Mouse (Mus musculus): ENCODE measurements around the gene Haus8. TPM values are rescaled to one million over a fixed set of nuclear protein-coding genes. Genes with fewer than 3 reads are reported as not detected.
"Not testable (repeated sequence)": the region's sequence is repeated elsewhere in the genome, so short reads cannot be mapped to it uniquely, and the experiment has no call there.

Gene Haus8
- total and polyA plus RNA-seq, 2 experiments = 2.8 to 4.0 TPM

GRCm38 (mm10) chr8:71242757-71243156, 30.0 kb downstream of the Haus8 start:
- 71% methylated on average over 2 of the region's 2 CpGs for WGBS
- H3K9ac ChIP-seq (ENCODE audit: low read depth, low read length) = no peak overlapping the region
- no peaks in the 10 kb centered on the region for H3K4me1 ChIP-seq (ENCODE audit: control insufficient read depth, insufficient read depth, low read length)
- no peak overlapping the region for H3K4me3 ChIP-seq (ENCODE audit: insufficient read depth, low read depth, low read length)
- no peak for DNase-seq (ENCODE audit: extremely low read depth, low read depth, low spot score)
- H3K27me3 ChIP-seq (ENCODE audit: control insufficient read depth, insufficient read depth, low read length) = no peaks in the 10 kb centered on the region
- no peak overlapping the region for H3K27ac ChIP-seq (replicated peaks; ENCODE audit: insufficient read depth, low read depth, low read length)
- TF ChIP-seq CTCF (IDR thresholded peaks at IDR 0.05; ENCODE audit: low read depth, low read length) (no peak), POLR2A (IDR thresholded peaks at IDR 0.05; ENCODE audit: extremely low read depth, insufficient read depth, low read length) (no peak)
- H3K36me3 ChIP-seq (ENCODE audit: control insufficient read depth, insufficient read depth, low read length) = no peaks in the 10 kb centered on the region
- H3K79me2 ChIP-seq (ENCODE audit: control insufficient read depth, insufficient read depth, low read length) = no peaks in the 10 kb centered on the region

- Histone ChIP-seq H3K4me3 (ENCODE audit: insufficient read depth, low read depth, low read length) (no peak overlapping the region), H3K27me3 (ENCODE audit: control insufficient read depth, insufficient read depth, low read length) (no peaks in the 10 kb centered on the region), H3K36me3 (ENCODE audit: control insufficient read depth, insufficient read depth, low read length) (no peaks in the 10 kb centered on the region), H3K79me2 (ENCODE audit: control insufficient read depth, insufficient read depth, low read length) (no peaks in the 10 kb centered on the region), H3K27ac (replicated peaks; ENCODE audit: insufficient read depth, low read depth, low read length) (no peak overlapping the region), H3K9ac (ENCODE audit: low read depth, low read length) (no peak overlapping the region), H3K4me1 (ENCODE audit: control insufficient read depth, insufficient read depth, low read length) (no peaks in the 10 kb centered on the region)
- peak; percentile 54 for DNase-seq (ENCODE audit: extremely low read depth, low read depth, low spot score)
- no peak for TF ChIP-seq POLR2A (IDR thresholded peaks at IDR 0.05; ENCODE audit: extremely low read depth, insufficient read depth, low read length)
- TF ChIP-seq CTCF (IDR thresholded peaks at IDR 0.05; ENCODE audit: low read depth, low read length) = 0 out of 2 replicates have a peak, but pooled peaks have one; percentile 2
- 50% methylated on average over 2 of the region's 2 CpGs for WGBS
Observed at GRCm38 (mm10) chr8:71224560-71224959, 48.2 kb downstream of the Haus8 start.

- H3K9ac ChIP-seq (ENCODE audit: low read depth, low read length); H3K4me3 ChIP-seq (ENCODE audit: insufficient read depth, low read depth, low read length); H3K27ac ChIP-seq (replicated peaks; ENCODE audit: insufficient read depth, low read depth, low read length); DNase-seq (ENCODE audit: extremely low read depth, low read depth, low spot score); H3K27me3 ChIP-seq (ENCODE audit: control insufficient read depth, insufficient read depth, low read length); H3K36me3 ChIP-seq (ENCODE audit: control insufficient read depth, insufficient read depth, low read length); H3K4me1 ChIP-seq (ENCODE audit: control insufficient read depth, insufficient read depth, low read length); H3K79me2 ChIP-seq (ENCODE audit: control insufficient read depth, insufficient read depth, low read length): not testable (repeated sequence)
- 86% methylated on average over 4 of the region's 5 CpGs for WGBS
Observed at GRCm38 (mm10) chr8:71214266-71214665, 58.5 kb downstream of the Haus8 start.

GRCm38 (mm10) chr8:71205541-71205967, 67.2 kb downstream of the Haus8 start:
- H3K27ac ChIP-seq (replicated peaks; ENCODE audit: insufficient read depth, low read depth, low read length); H3K27me3 ChIP-seq (ENCODE audit: control insufficient read depth, insufficient read depth, low read length); DNase-seq (ENCODE audit: extremely low read depth, low read depth, low spot score); H3K4me1 ChIP-seq (ENCODE audit: control insufficient read depth, insufficient read depth, low read length); H3K79me2 ChIP-seq (ENCODE audit: control insufficient read depth, insufficient read depth, low read length); H3K36me3 ChIP-seq (ENCODE audit: control insufficient read depth, insufficient read depth, low read length): not testable (repeated sequence)
- H3K4me3 ChIP-seq (ENCODE audit: insufficient read depth, low read depth, low read length) = peak overlapping the region; percentile 53
- under 1% methylated on average over 7 of the region's 11 CpGs for WGBS
- H3K9ac ChIP-seq (ENCODE audit: low read depth, low read length) = peak overlapping the region; percentile 67

Other genes starting within 250 kb of the Haus8 start
- 8.6 and 12.8 TPM in 2 replicates for gene Myo9b, start 220 bp downstream of the Haus8 start, total RNA-seq (2014; rRNA removed)
- gene Myo9b, start 220 bp downstream of the Haus8 start, polyA plus RNA-seq (2012; rRNA removed) = 6.6 and 7.6 TPM in 2 replicates
- 76.6 and 82.2 TPM in 2 replicates for gene Use1, start 93.9 kb upstream of the Haus8 start, total RNA-seq (2014; rRNA removed)
- gene Use1, start 93.9 kb upstream of the Haus8 start, polyA plus RNA-seq (2012; rRNA removed) = 60.2 and 69.9 TPM in 2 replicates
- gene Ocel1, start 98.4 kb upstream of the Haus8 start, total RNA-seq (2014; rRNA removed) = 8.0 and 8.1 TPM in 2 replicates
- gene Ocel1, start 98.4 kb upstream of the Haus8 start, polyA plus RNA-seq (2012; rRNA removed) = 9.2 and 17.1 TPM in 2 replicates
- 73.9 and 117 TPM in 2 replicates for gene Nr2f6, start 109.0 kb upstream of the Haus8 start, total RNA-seq (2014; rRNA removed)
- gene Nr2f6, start 109.0 kb upstream of the Haus8 start, polyA plus RNA-seq (2012; rRNA removed) = 319 and 341 TPM in 2 replicates
- 7.9 and 9.7 TPM in 2 replicates for gene Ushbp1, start 122.9 kb upstream of the Haus8 start, total RNA-seq (2014; rRNA removed)
- 7.9 and 13.6 TPM in 2 replicates for gene Ushbp1, start 122.9 kb upstream of the Haus8 start, polyA plus RNA-seq (2012; rRNA removed)
- 42.7 and 44.8 TPM in 2 replicates for gene Babam1, start 123.9 kb upstream of the Haus8 start, total RNA-seq (2014; rRNA removed)
- 98.5 and 106 TPM in 2 replicates for gene Babam1, start 123.9 kb upstream of the Haus8 start, polyA plus RNA-seq (2012; rRNA removed)
- 0.09 and 0.34 TPM in 2 replicates for gene Ankle1, start 133.1 kb upstream of the Haus8 start, total RNA-seq (2014; rRNA removed)
- gene Ankle1, start 133.1 kb upstream of the Haus8 start, polyA plus RNA-seq (2012; rRNA removed) = 0.11 and 0.22 TPM in 2 replicates
- 3.1 and 5.0 TPM in 2 replicates for gene Abhd8, start 190.7 kb upstream of the Haus8 start, total RNA-seq (2014; rRNA removed)
- gene Abhd8, start 190.7 kb upstream of the Haus8 start, polyA plus RNA-seq (2012; rRNA removed) = 6.7 and 11.7 TPM in 2 replicates
- 35.1 and 48.2 TPM in 2 replicates for gene Mrpl34, start 192.0 kb upstream of the Haus8 start, total RNA-seq (2014; rRNA removed)
- gene Mrpl34, start 192.0 kb upstream of the Haus8 start, polyA plus RNA-seq (2012; rRNA removed) = 104 and 123 TPM in 2 replicates
- 7.7 and 8.3 TPM in 2 replicates for gene Dda1, start 196.3 kb upstream of the Haus8 start, total RNA-seq (2014; rRNA removed)
- 32.5 and 34.1 TPM in 2 replicates for gene Dda1, start 196.3 kb upstream of the Haus8 start, polyA plus RNA-seq (2012; rRNA removed)
- 2.3 and 3.8 TPM in 2 replicates for gene Ano8, start 213.0 kb upstream of the Haus8 start, total RNA-seq (2014; rRNA removed)
- gene Ano8, start 213.0 kb upstream of the Haus8 start, polyA plus RNA-seq (2012; rRNA removed) = 3.7 and 5.2 TPM in 2 replicates
- gene Gtpbp3, start 215.2 kb upstream of the Haus8 start, total RNA-seq (2014; rRNA removed) = 11.6 and 12.7 TPM in 2 replicates
- gene Gtpbp3, start 215.2 kb upstream of the Haus8 start, polyA plus RNA-seq (2012; rRNA removed) = 12.9 and 15.5 TPM in 2 replicates
- 15.3 and 22.8 TPM in 2 replicates for gene Plvap, start 238.8 kb upstream of the Haus8 start, total RNA-seq (2014; rRNA removed)
- gene Plvap, start 238.8 kb upstream of the Haus8 start, polyA plus RNA-seq (2012; rRNA removed) = 128 and 132 TPM in 2 replicates